Mouse (Mus musculus): Measurements from ENCODE around the gene Gpr162. TPM values are rescaled to one million over a fixed set of nuclear protein-coding genes. Genes with fewer than 3 reads are reported as not detected.
"Not testable (repeated sequence)": the region's sequence is repeated elsewhere in the genome, so short reads cannot be mapped to it uniquely, and the experiment has no call there.

Gpr162 gene
- polyA plus RNA-seq, 1 experiment from 2014 or later = 32.9 TPM

GRCm38 (mm10) chr6:124810566-124811402 is 53.0 kb downstream of the Gpr162 start:
- H3K27me3 ChIP-seq (replicated peaks; ENCODE audit: control insufficient read depth, insufficient read depth, low read length); H3K36me3 ChIP-seq (ENCODE audit: control insufficient read depth, insufficient read depth, low read length); H3K27ac ChIP-seq (ENCODE audit: low read depth, low read length); H3K4me2 ChIP-seq (ENCODE audit: low read length); H3K9me3 ChIP-seq (ENCODE audit: control insufficient read depth, low read length); H3K9ac ChIP-seq (ENCODE audit: low read depth, low read length); H3K4me3 ChIP-seq (ENCODE audit: low read length); ATAC-seq: not testable (repeated sequence)
- peaks cover 33% of the 10 kb centered on the region for H3K4me1 ChIP-seq (ENCODE audit: control insufficient read depth, insufficient read depth, low read depth, low read length)
- WGBS = 86% methylated on average over 11 of the region's 11 CpGs

GRCm38 (mm10) chr6:124809775-124810538 is 53.8 kb downstream of the Gpr162 start:
- peaks cover 5% of the 10 kb centered on the region for H3K36me3 ChIP-seq (ENCODE audit: control insufficient read depth, insufficient read depth, low read length)
- peak overlapping the region; percentile 78 for H3K27ac ChIP-seq (ENCODE audit: low read depth, low read length)
- H3K27me3 ChIP-seq (replicated peaks; ENCODE audit: control insufficient read depth, insufficient read depth, low read length) = no peaks in the 10 kb centered on the region
- WGBS = 42% methylated on average over 14 of the region's 14 CpGs
- peak overlapping the region; percentile 53 for H3K4me3 ChIP-seq (ENCODE audit: low read length)
- no peaks in the 10 kb centered on the region for H3K9me3 ChIP-seq (ENCODE audit: control insufficient read depth, low read length)
- H3K4me1 ChIP-seq (ENCODE audit: control insufficient read depth, insufficient read depth, low read depth, low read length) = peaks cover 33% of the 10 kb centered on the region
- peak overlapping the region; percentile 67 for H3K9ac ChIP-seq (ENCODE audit: low read depth, low read length)
- ATAC-seq = no peak
- peak overlapping the region; percentile 95 for H3K4me2 ChIP-seq (ENCODE audit: low read length)

- H3K9me3 ChIP-seq (ENCODE audit: control insufficient read depth, low read length) = no peaks in the 10 kb centered on the region
- peak overlapping the region; percentile 78 for H3K27ac ChIP-seq (ENCODE audit: low read depth, low read length)
- no peak; the same call in 1 of the 2 replicates for ATAC-seq
- no peaks in the 10 kb centered on the region for H3K27me3 ChIP-seq (replicated peaks; ENCODE audit: control insufficient read depth, insufficient read depth, low read length)
- peak overlapping the region; percentile 53 for H3K4me3 ChIP-seq (ENCODE audit: low read length)
- H3K4me1 ChIP-seq (ENCODE audit: control insufficient read depth, insufficient read depth, low read depth, low read length) = peaks cover 29% of the 10 kb centered on the region
- H3K4me2 ChIP-seq (ENCODE audit: low read length) = peak overlapping the region; percentile 95
- WGBS = under 1% methylated on average over 35 of the region's 35 CpGs
- H3K9ac ChIP-seq (ENCODE audit: low read depth, low read length) = peak overlapping the region; percentile 67
- H3K36me3 ChIP-seq (ENCODE audit: control insufficient read depth, insufficient read depth, low read length) = peaks cover 5% of the 10 kb centered on the region
These were observed 54.6 kb downstream of the Gpr162 start for GRCm38 (mm10) chr6:124809052-124809774.

Other genes starting within 250 kb of the Gpr162 start
- gene C1s2, start 227.9 kb downstream of the Gpr162 start, polyA plus RNA-seq (2015; fragmentation: Nextera tagmentation; extraction: Ambion mirVana) = 0.10 TPM in 1 of 2 replicates, not detected in the other
- 51.1 and 53.7 TPM in 2 replicates for gene Lpcat3, start 201.0 kb downstream of the Gpr162 start, polyA plus RNA-seq (2015; fragmentation: Nextera tagmentation; extraction: Ambion mirVana)
- gene Emg1, start 151.8 kb downstream of the Gpr162 start, polyA plus RNA-seq (2015; fragmentation: Nextera tagmentation; extraction: Ambion mirVana) = 104 and 108 TPM in 2 replicates
- gene Phb2, start 151.6 kb downstream of the Gpr162 start, polyA plus RNA-seq (2015; fragmentation: Nextera tagmentation; extraction: Ambion mirVana) = 249 and 250 TPM in 2 replicates
- 4.8 and 4.9 TPM in 2 replicates for gene Ptpn6, start 125.3 kb downstream of the Gpr162 start, polyA plus RNA-seq (2015; fragmentation: Nextera tagmentation; extraction: Ambion mirVana)
- gene Grcc10, start 122.6 kb downstream of the Gpr162 start, polyA plus RNA-seq (2015; fragmentation: Nextera tagmentation; extraction: Ambion mirVana) = 587 and 645 TPM in 2 replicates
- not detected in 2 replicates for gene Gm45234, start 108.0 kb downstream of the Gpr162 start, polyA plus RNA-seq (2015; fragmentation: Nextera tagmentation; extraction: Ambion mirVana)
- 24.7 and 28.5 TPM in 2 replicates for gene Atn1, start 107.5 kb downstream of the Gpr162 start, polyA plus RNA-seq (2015; fragmentation: Nextera tagmentation; extraction: Ambion mirVana)
- gene Eno2, start 94.3 kb downstream of the Gpr162 start, polyA plus RNA-seq (2015; fragmentation: Nextera tagmentation; extraction: Ambion mirVana) = 192 and 210 TPM in 2 replicates
- gene Lrrc23, start 84.3 kb downstream of the Gpr162 start, polyA plus RNA-seq (2015; fragmentation: Nextera tagmentation; extraction: Ambion mirVana) = 4.0 and 5.3 TPM in 2 replicates
- gene Spsb2, start 55.3 kb downstream of the Gpr162 start, polyA plus RNA-seq (2015; fragmentation: Nextera tagmentation; extraction: Ambion mirVana) = 9.2 and 10.3 TPM in 2 replicates
- gene Tpi1, start 49.7 kb downstream of the Gpr162 start, polyA plus RNA-seq (2015; fragmentation: Nextera tagmentation; extraction: Ambion mirVana) = 544 and 601 TPM in 2 replicates
- 220 and 232 TPM in 2 replicates for gene Usp5, start 34.5 kb downstream of the Gpr162 start, polyA plus RNA-seq (2015; fragmentation: Nextera tagmentation; extraction: Ambion mirVana)
- gene Cdca3, start 34.4 kb downstream of the Gpr162 start, polyA plus RNA-seq (2015; fragmentation: Nextera tagmentation; extraction: Ambion mirVana) = 34.2 and 38.5 TPM in 2 replicates
- gene Gnb3, start 23.7 kb downstream of the Gpr162 start, polyA plus RNA-seq (2015; fragmentation: Nextera tagmentation; extraction: Ambion mirVana) = 1.0 and 1.1 TPM in 2 replicates
- gene P3h3, start 6.2 kb downstream of the Gpr162 start, polyA plus RNA-seq (2015; fragmentation: Nextera tagmentation; extraction: Ambion mirVana) = 7.5 and 16.2 TPM in 2 replicates
- gene Cd4, start 24.2 kb upstream of the Gpr162 start, polyA plus RNA-seq (2015; fragmentation: Nextera tagmentation; extraction: Ambion mirVana) = 0.26 and 0.27 TPM in 2 replicates
- gene Lag3, start 47.7 kb upstream of the Gpr162 start, polyA plus RNA-seq (2015; fragmentation: Nextera tagmentation; extraction: Ambion mirVana) = 3.0 and 3.6 TPM in 2 replicates
- 609 and 678 TPM in 2 replicates for gene Ptms, start 56.1 kb upstream of the Gpr162 start, polyA plus RNA-seq (2015; fragmentation: Nextera tagmentation; extraction: Ambion mirVana)
- 574 and 587 TPM in 2 replicates for gene Mlf2, start 67.4 kb upstream of the Gpr162 start, polyA plus RNA-seq (2015; fragmentation: Nextera tagmentation; extraction: Ambion mirVana)
- 107 TPM in 2 replicates for gene Cops7a, start 101.6 kb upstream of the Gpr162 start, polyA plus RNA-seq (2015; fragmentation: Nextera tagmentation; extraction: Ambion mirVana)
- 67.4 and 77.9 TPM in 2 replicates for gene Pianp, start 132.7 kb upstream of the Gpr162 start, polyA plus RNA-seq (2015; fragmentation: Nextera tagmentation; extraction: Ambion mirVana)
- 11.6 and 15.2 TPM in 2 replicates for gene Zfp384, start 145.2 kb upstream of the Gpr162 start, polyA plus RNA-seq (2015; fragmentation: Nextera tagmentation; extraction: Ambion mirVana)
- gene Ing4, start 175.8 kb upstream of the Gpr162 start, polyA plus RNA-seq (2015; fragmentation: Nextera tagmentation; extraction: Ambion mirVana) = 133 and 137 TPM in 2 replicates
- gene Acrbp, start 185.7 kb upstream of the Gpr162 start, polyA plus RNA-seq (2015; fragmentation: Nextera tagmentation; extraction: Ambion mirVana) = 18.2 and 20.9 TPM in 2 replicates
- 0.36 and 0.85 TPM in 2 replicates for gene Lpar5, start 203.9 kb upstream of the Gpr162 start, polyA plus RNA-seq (2015; fragmentation: Nextera tagmentation; extraction: Ambion mirVana)
- 66.6 and 68.4 TPM in 2 replicates for gene Chd4, start 232.0 kb upstream of the Gpr162 start, polyA plus RNA-seq (2015; fragmentation: Nextera tagmentation; extraction: Ambion mirVana)